Mouse (Mus musculus) heart, embryonic 16.5 days (tissue): ENCODE results near the gene Ankfy1. TPM values are rescaled to one million over a fixed set of nuclear protein-coding genes. Genes with fewer than 3 reads are reported as not detected.

Source experiments
- ATAC-seq: fragments of 200-750 bp; cut with Nextera tagmentation; replicated peaks from 2 replicates; pipeline ENCODE4 v1.8.0; 2017; ENCODE audit warnings: moderate number of reproducible peaks; ENCODE audit not compliant: insufficient read depth, low FRiP score; ENCODE audit errors: extremely low read depth
- H3K27ac ChIP-seq: fragments of 300-500 bp; sonication (generic); 2 replicates; pipeline ENCODE4 v1.5.1; 2014; ENCODE audit warnings: mild to moderate bottlenecking, low read length, control low read depth, moderate library complexity
- H3K27me3 ChIP-seq: fragments of 300-500 bp; sonication (generic); 2 replicates; pipeline ENCODE4 v1.6.1; 2014; ENCODE audit warnings: low read length, mixed read lengths; ENCODE audit not compliant: control insufficient read depth, insufficient read depth
- H3K36me3 ChIP-seq: fragments of 300-500 bp; sonication (generic); 2 replicates; pipeline ENCODE4 v1.6.1; 2014; ENCODE audit not compliant: control insufficient read depth, insufficient read depth
- H3K4me1 ChIP-seq: fragments of 300-500 bp; sonication (generic); 2 replicates; pipeline ENCODE4 v1.6.1; 2014; ENCODE audit warnings: low read length, mixed read lengths; ENCODE audit not compliant: control insufficient read depth, insufficient read depth
- H3K4me2 ChIP-seq: fragments of 300-500 bp; sonication (generic); 2 replicates; pipeline ENCODE4 v1.6.1; 2014; ENCODE audit warnings: low read depth, mild to moderate bottlenecking, control low read depth, low read length
- H3K4me3 ChIP-seq: fragments of 300-500 bp; sonication (generic); 2 replicates; pipeline ENCODE4 v1.5.1; 2014; ENCODE audit warnings: mild to moderate bottlenecking, control low read depth, low read length
- H3K9ac ChIP-seq: fragments of 300-500 bp; sonication (generic); 2 replicates; pipeline ENCODE4 v1.6.1; 2014; ENCODE audit warnings: low read length, control low read depth
- H3K9me3 ChIP-seq: fragments of 300-500 bp; sonication (generic); replicated peaks from 2 replicates; pipeline ENCODE4 v1.6.1; 2016; ENCODE audit warnings: low read length; ENCODE audit not compliant: control insufficient read depth
- WGBS: fragments of 180-500 bp; shearing (Covaris S2); extraction: QIAGEN DNeasy Blood & Tissue Kit; methylation state at CpG from one replicate; pipeline ENCODE4 v1.1.7; 2014; 5-methylcytosine and 5-hydroxymethylcytosine counted together
- polyA plus RNA-seq: library from polyadenylated mRNA; unstranded; fragments of >200 nt; fragmentation: Nextera tagmentation; extraction: Ambion mirVana; gene quantifications from 2 replicates; pipeline ENCODE4 v1.2.1, GENCODE M21; 2015

Gene Ankfy1
- polyA plus RNA-seq, 1 experiment from 2014 or later: 16.1 TPM

DNA sequence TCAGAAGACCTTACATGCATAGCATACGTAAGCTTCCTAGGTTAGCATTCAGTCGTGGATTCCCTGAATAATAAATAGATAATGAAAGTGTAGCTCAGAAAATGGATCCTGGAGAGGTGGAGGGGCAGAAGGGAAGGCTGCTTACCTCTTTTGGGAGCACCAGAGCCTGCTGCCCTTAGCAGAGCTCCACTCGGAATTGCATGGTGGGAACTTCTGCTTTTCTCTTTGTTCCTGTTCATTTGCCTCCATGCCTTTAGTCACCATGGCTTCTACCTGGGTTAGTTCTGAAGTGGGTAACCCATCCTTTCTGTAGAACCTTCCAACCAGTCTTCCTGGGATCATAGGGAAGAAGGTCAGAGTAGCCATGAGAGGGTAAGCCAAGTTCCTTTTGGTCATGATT, 92.7 kb downstream of the Ankfy1 start:
- Histone ChIP-seq H3K27me3 (no peaks in the 10 kb centered on the region), H3K4me3 (no peak overlapping the region), H3K9ac (no peak overlapping the region), H3K4me1 (no peaks in the 10 kb centered on the region), H3K9me3 (no peaks in the 10 kb centered on the region), H3K36me3 (no peaks in the 10 kb centered on the region), H3K4me2 (no peak overlapping the region), H3K27ac (no peak overlapping the region)
- ATAC-seq: no peak
- WGBS: 83% methylated on average over 3 of the region's 3 CpGs

DNA sequence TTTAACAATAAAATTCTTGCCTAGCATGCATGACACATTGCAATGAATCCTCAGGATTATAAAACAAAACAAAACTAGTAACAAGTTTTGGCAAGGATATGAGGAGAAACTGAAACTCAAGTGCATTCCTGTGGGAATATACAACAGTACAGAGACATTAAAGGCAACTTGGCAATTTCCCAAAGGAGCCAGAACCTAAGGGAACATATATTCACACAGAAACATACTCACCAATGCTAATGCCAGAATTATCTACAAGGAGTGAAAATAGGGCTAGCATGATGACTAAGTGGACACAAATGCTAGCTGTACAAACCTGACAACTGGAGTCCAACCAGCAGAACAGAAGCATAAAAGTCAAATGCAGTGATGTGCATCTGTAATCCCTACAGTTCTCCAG, 102.2 kb downstream of the Ankfy1 start:
- Histone ChIP-seq H3K9ac (no peak overlapping the region), H3K27me3 (no peaks in the 10 kb centered on the region), H3K4me2 (no peak overlapping the region), H3K27ac (no peak overlapping the region), H3K36me3 (no peaks in the 10 kb centered on the region), H3K9me3 (no peaks in the 10 kb centered on the region), H3K4me3 (no peak overlapping the region), H3K4me1 (peaks cover 7% of the 10 kb centered on the region)
- ATAC-seq: no peak

DNA sequence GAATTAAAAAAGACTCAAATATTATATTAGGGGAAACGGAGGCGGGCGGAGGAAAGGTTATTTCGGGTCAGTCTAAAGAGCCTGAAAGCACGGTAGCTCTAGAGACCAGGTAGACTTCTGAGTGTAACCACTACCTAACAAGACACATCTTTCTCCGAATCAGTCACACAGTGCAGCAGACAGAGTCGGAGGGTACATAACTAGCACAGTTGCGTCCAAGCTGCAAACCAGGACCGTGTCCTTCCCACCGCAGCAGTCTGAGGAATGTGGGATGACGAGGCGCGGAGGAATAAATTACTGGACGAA, 105.3 kb downstream of the Ankfy1 start:
- ATAC-seq: peak; percentile 21
- 14% methylated on average over 14 of the region's 14 CpGs for WGBS

DNA sequence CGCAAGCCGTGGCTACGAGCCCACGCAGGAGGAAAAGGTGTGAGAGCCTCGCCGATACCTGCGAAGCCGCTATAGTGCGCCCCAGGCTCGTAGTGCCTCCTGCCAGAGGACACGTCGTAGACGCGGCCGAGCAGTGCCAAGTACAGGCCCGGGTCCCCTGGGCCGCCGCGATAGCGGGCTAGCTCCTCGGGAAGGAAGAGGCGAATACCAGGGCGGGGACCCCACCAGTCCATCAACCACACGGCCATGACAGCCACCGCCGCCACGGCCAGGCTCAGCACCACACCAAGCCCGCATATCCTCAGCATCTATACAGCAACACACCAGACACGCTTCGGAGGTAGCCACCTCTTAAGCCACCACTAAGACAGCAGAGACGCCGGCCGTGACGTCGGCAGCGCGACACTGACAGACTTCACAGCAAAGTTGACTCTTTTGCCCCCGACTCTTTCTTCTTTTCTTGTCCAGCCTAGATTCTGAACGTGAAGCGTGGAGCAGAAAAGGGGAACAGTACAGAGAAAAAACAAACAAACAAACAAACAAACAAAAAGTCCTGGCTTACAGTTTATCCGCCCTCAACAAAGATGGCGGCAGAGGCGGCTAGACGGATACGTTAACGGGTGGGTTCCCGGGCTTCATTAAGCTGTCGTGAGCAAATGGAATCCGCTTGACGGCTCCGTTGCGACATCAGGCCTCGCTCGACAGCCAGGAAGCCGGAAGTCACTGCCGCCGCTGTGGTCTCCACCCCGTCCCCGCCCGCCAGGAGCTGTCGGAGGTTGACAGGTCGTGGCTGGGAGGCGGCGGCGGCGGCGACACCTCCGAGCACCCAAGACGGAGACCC, 105.9 kb downstream of the Ankfy1 start, which contains the start of the genes Cyb5d2 and Zzef1:
Gene Cyb5d2 (minus strand): TSS at position 688 of the 841 bp plus-strand sequence.
Gene Zzef1 (plus strand): TSS at position 772 of the 841 bp plus-strand sequence.
- H3K9ac ChIP-seq: peak within 1 kb of the TSS; percentile 97
- no peaks in the 10 kb centered on the region for H3K9me3 ChIP-seq
- no peaks in the 10 kb centered on the region for H3K27me3 ChIP-seq
- peaks cover 9% of the 10 kb centered on the region for H3K4me1 ChIP-seq
- peak; percentile 92 for ATAC-seq
- H3K27ac ChIP-seq: peak within 1 kb of the TSS; percentile 79
- peak within 1 kb of the TSS; percentile 98 for H3K4me3 ChIP-seq
- WGBS: under 1% methylated on average over 69 of the region's 69 CpGs
- H3K36me3 ChIP-seq: no peaks in the 10 kb centered on the region
- H3K4me2 ChIP-seq: peak within 1 kb of the TSS; percentile 95

More for the DNA sequence above, 105.3 kb downstream of the Ankfy1 start:
- Histone ChIP-seq H3K4me3 (peak overlapping the region; percentile 98), H3K36me3 (no peaks in the 10 kb centered on the region), H3K27me3 (no peaks in the 10 kb centered on the region), H3K27ac (peak overlapping the region; percentile 79), H3K4me2 (peak overlapping the region; percentile 89), H3K9me3 (no peaks in the 10 kb centered on the region), H3K9ac (peak overlapping the region; percentile 97), H3K4me1 (peaks cover 9% of the 10 kb centered on the region)

DNA sequence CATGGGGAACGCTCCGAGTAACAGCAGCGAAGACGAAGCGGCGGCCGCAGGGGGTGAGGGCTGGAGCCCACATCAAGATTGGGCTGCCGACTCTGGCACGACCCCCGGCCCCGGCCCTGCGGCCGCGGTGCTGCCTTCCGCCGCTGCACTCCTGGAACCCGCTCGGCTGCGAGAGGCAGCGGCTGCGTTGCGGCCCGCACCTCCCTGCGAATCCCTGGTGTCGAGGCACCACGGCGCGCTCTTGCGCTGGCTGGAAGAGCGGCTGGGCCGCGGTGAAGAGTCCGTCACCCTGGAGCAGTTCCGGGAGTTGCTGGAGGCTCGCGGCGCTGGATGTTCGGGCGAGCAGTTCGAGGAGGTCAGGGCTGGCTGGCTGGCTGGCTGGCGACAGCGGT, 106.5 kb downstream of the Ankfy1 start:
- peak overlapping the region; percentile 75 for H3K27ac ChIP-seq
- no peaks in the 10 kb centered on the region for H3K36me3 ChIP-seq
- H3K4me3 ChIP-seq: peak overlapping the region; percentile 98
- H3K4me1 ChIP-seq: peaks cover 9% of the 10 kb centered on the region
- under 1% methylated on average over 41 of the region's 42 CpGs for WGBS
- peak; percentile 35 for ATAC-seq
- peak overlapping the region; percentile 97 for H3K9ac ChIP-seq
- no peaks in the 10 kb centered on the region for H3K9me3 ChIP-seq
- no peaks in the 10 kb centered on the region for H3K27me3 ChIP-seq
- H3K4me2 ChIP-seq: peak overlapping the region; percentile 95

DNA sequence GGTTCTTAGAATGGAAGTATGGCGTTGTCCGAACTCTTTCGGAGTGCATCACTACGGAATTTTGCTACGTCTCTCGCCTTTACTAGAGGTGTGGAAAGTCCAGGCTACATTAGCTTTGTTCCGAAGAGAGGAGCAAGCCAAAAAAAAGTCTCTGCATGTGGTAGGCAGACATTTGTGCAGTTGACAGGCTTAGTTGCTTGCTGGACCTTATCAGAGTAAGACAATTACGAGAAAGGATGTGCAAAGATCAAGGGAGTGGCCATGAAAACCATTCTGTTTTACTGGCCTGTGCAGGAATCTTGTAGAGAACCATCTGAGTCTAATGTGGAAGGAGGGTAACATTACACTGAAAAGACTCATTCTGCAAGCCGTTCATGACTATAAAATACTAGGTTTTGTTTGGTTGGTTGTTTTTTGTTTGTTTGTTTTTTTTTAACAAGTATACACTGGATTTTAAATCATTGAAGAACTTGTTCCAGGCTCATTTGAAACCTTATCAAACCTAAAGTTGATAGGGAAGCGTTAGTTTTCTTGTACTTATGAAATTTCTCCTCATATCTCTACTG, 107.0 kb downstream of the Ankfy1 start:
- Histone ChIP-seq H3K27me3 (no peaks in the 10 kb centered on the region), H3K4me1 (peaks cover 9% of the 10 kb centered on the region), H3K4me3 (peak overlapping the region; percentile 98), H3K4me2 (peak overlapping the region; percentile 95), H3K27ac (peak overlapping the region; percentile 75), H3K9me3 (no peaks in the 10 kb centered on the region), H3K9ac (peak overlapping the region; percentile 97), H3K36me3 (no peaks in the 10 kb centered on the region)
- WGBS: 13% methylated on average over 10 of the region's 10 CpGs
- no peak for ATAC-seq

DNA sequence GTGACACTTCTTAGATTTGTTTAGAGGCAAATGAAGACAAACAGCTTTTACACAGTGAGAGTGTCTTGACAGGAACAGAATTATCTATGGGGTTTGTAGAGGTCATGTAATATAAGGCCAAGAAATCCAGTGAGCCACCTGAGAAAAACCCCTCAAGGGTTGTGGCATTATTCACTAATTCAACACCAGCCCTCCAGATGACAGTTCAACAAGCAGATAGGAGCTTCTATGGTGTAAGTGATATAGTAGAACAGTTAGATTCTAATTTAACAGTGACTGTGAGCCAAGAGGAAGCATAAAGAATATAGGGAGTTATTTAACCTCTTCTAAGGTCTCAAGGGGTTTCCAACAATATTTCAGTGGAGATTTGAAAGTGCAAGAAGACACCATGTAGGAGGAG, 108.3 kb downstream of the Ankfy1 start:
- ATAC-seq: no peak
- Histone ChIP-seq H3K9ac (no peak overlapping the region), H3K27ac (no peak overlapping the region), H3K4me1 (peaks cover 13% of the 10 kb centered on the region), H3K36me3 (no peaks in the 10 kb centered on the region), H3K4me3 (no peak overlapping the region), H3K27me3 (no peaks in the 10 kb centered on the region), H3K4me2 (no peak overlapping the region), H3K9me3 (no peaks in the 10 kb centered on the region)

DNA sequence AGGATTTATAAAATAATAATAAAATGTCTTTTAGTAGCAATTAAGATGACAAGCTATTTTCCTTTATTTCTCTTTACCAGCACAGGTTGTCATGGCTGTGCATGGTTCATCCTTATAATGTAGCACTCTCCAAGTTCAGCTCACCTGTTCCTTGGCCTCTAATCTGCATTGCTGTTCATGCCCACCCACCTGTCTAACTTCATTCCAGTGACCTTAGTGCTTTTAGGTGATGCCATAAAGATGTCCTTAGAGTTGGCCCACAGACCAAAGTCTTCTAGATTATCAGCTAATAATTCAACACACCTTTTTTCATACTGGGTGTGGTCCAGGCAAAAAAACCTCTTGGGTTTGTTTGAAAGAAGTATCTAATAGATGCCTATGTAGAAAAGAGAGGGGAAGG, 111.4 kb downstream of the Ankfy1 start:
- no peaks in the 10 kb centered on the region for H3K36me3 ChIP-seq
- H3K9me3 ChIP-seq: no peaks in the 10 kb centered on the region
- H3K4me1 ChIP-seq: peaks cover 31% of the 10 kb centered on the region
- no peak overlapping the region for H3K27ac ChIP-seq
- H3K4me2 ChIP-seq: no peak overlapping the region
- H3K4me3 ChIP-seq: no peak overlapping the region
- H3K27me3 ChIP-seq: no peaks in the 10 kb centered on the region
- ATAC-seq: no peak
- no peak overlapping the region for H3K9ac ChIP-seq

DNA sequence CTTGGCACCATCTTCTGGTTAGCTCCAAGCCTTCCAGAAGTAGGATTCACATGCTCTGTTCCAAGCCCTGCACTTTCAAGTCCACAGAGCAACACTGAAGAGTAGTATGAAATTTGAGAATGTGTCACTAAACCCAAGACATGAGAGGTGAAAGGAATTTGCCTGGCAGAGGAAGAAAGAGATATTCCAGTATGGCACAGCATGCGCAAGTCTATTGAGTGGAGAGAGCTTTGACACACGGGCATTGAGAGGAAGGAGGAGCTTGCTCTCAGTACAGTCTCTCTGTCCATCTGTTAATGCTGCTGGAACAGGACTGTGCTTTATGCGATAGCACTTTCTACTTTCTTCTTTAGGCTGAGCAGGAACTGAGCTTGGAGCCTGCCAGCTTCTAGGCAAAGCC, 113.2 kb downstream of the Ankfy1 start:
- Histone ChIP-seq H3K27me3 (no peaks in the 10 kb centered on the region), H3K4me2 (no peak overlapping the region), H3K4me3 (no peak overlapping the region), H3K4me1 (peaks cover 39% of the 10 kb centered on the region), H3K27ac (peak overlapping the region; percentile 34), H3K36me3 (no peaks in the 10 kb centered on the region), H3K9ac (no peak overlapping the region), H3K9me3 (no peaks in the 10 kb centered on the region)
- 49% methylated on average over 3 of the region's 3 CpGs for WGBS
- ATAC-seq: peak; percentile 57; the same call in 1 of the 2 replicates
